Mouse (Mus musculus) small intestine, adult 2 months (tissue): Measurements from ENCODE around the gene Hnf1b. TPM values are rescaled to one million over a fixed set of nuclear protein-coding genes. Genes with fewer than 3 reads are reported as not detected.

ENCODE experiments used
- H3K27ac ChIP-seq: fragments of 200-500 bp; 2 replicates; pipeline ENCODE4 v1.5.1; 2012; ENCODE audit warnings: low read depth, low read length, control low read depth, inconsistent platforms; ENCODE audit not compliant: insufficient read depth
- H3K27me3 ChIP-seq: fragments of 200-500 bp; 2 replicates; pipeline ENCODE4 v1.6.1; 2012; ENCODE audit warnings: mild to moderate bottlenecking, moderate library complexity, low read length, inconsistent platforms; ENCODE audit not compliant: control insufficient read depth, insufficient read depth
- H3K36me3 ChIP-seq: fragments of 200-500 bp; 2 replicates; pipeline ENCODE4 v1.6.1; 2012; ENCODE audit warnings: mild to moderate bottlenecking, low read length, control low read depth, inconsistent platforms; ENCODE audit not compliant: control insufficient read depth, insufficient read depth
- H3K4me1 ChIP-seq: fragments of 200-500 bp; 2 replicates; pipeline ENCODE4 v1.6.1; 2012; ENCODE audit warnings: low read length, inconsistent platforms, mixed read lengths; ENCODE audit not compliant: control insufficient read depth, insufficient read depth, insufficient read length
- H3K4me3 ChIP-seq: fragments of 200-500 bp; 2 replicates; pipeline ENCODE4 v1.5.1; 2012; ENCODE audit warnings: low read depth, mild to moderate bottlenecking, control low read depth, inconsistent platforms, low read length, moderate library complexity
- CTCF ChIP-seq: fragments of 200-500 bp; IDR thresholded peaks from 2 replicates; pipeline ENCODE4 v1.5.1; 2012; ENCODE audit warnings: low read depth, mild to moderate bottlenecking, control low read depth, inconsistent platforms, low read length, moderate library complexity, mixed read lengths; ENCODE audit not compliant: insufficient replicate concordance, insufficient read length; ENCODE audit errors: extremely low read depth
- POLR2A ChIP-seq: fragments of 200-500 bp; IDR thresholded peaks from 2 replicates; pipeline ENCODE4 v1.6.1; 2012; ENCODE audit warnings: low read depth, mild to moderate bottlenecking, control low read depth, inconsistent platforms, low read length, moderate library complexity
- WGBS: fragments of 180-500 bp; shearing (Covaris S2); methylation state at CpG from one replicate; pipeline ENCODE4 v1.1.7; 2018; 5-methylcytosine and 5-hydroxymethylcytosine counted together
- polyA plus RNA-seq: library from polyadenylated mRNA; depleted of rRNA; stranded (reverse); fragments of >200 nt; gene quantifications from 2 replicates; pipeline ENCODE4 v1.2.3, GENCODE M21; 2012

The Hnf1b gene
- polyA plus RNA-seq, 1 experiment, result 23.3 TPM

DNA sequence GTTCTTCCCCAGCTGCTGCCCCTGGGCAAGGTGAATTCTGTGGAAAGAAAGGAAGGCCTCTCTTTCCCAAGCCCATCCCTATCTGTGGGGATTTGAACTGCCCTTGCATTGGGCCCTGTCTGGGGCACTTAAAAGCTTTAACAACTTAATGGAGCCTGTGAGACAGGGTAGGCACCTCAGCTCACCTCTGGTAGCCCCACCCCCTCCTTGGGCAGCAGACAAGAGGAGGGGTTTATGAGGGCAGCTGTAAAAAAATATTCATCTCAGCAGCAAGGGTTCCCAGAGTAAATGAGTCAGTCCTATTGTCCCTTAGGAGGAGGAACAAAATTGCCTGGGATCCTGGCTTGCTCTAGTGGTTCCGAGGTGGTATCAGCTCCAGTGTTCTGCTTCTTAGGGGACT, 19.3 kb downstream of the Hnf1b start:
- H3K27ac ChIP-seq, result no peak overlapping the region
- no peak for TF ChIP-seq CTCF
- no peak for TF ChIP-seq POLR2A
- 26% methylated on average over 1 of the region's 1 CpGs for WGBS

DNA sequence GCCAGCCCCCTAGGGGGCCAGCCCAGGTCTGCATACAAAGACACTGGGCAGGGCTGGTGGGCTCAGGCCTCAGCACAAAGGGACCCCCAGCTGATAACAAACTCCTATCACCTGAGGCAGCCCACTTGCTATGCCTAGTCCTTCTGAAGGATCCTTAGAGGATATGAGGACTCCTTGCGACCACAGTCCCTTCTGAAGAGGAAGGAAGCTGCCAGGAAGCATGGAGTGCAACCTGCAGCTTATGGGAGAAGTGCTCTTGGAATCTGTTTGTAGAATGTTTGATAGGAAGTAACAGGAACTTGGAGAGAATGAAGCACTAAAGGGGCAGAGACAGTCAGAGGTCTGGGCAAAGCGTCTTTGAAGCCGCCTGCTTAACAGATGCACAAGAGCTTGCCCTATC, 19.8 kb downstream of the Hnf1b start:
- TF ChIP-seq CTCF, result no peak
- no peak for TF ChIP-seq POLR2A
- Histone ChIP-seq H3K4me1 (peaks cover 25% of the 10 kb centered on the region), H3K27me3 (no peaks in the 10 kb centered on the region), H3K4me3 (no peak overlapping the region), H3K27ac (0 out of 2 replicates have a peak overlapping the region, but pooled peaks have one; percentile 13), H3K36me3 (peaks cover 7% of the 10 kb centered on the region; the same call in 1 of the 2 replicates)
- WGBS, result 48% methylated on average over 3 of the region's 3 CpGs

More for the DNA sequence above, 19.3 kb downstream of the Hnf1b start:
- H3K4me1 ChIP-seq, result peaks cover 25% of the 10 kb centered on the region
- peaks cover 7% of the 10 kb centered on the region; the same call in 1 of the 2 replicates for H3K36me3 ChIP-seq
- no peak overlapping the region for H3K4me3 ChIP-seq
- H3K27me3 ChIP-seq, result no peaks in the 10 kb centered on the region

DNA sequence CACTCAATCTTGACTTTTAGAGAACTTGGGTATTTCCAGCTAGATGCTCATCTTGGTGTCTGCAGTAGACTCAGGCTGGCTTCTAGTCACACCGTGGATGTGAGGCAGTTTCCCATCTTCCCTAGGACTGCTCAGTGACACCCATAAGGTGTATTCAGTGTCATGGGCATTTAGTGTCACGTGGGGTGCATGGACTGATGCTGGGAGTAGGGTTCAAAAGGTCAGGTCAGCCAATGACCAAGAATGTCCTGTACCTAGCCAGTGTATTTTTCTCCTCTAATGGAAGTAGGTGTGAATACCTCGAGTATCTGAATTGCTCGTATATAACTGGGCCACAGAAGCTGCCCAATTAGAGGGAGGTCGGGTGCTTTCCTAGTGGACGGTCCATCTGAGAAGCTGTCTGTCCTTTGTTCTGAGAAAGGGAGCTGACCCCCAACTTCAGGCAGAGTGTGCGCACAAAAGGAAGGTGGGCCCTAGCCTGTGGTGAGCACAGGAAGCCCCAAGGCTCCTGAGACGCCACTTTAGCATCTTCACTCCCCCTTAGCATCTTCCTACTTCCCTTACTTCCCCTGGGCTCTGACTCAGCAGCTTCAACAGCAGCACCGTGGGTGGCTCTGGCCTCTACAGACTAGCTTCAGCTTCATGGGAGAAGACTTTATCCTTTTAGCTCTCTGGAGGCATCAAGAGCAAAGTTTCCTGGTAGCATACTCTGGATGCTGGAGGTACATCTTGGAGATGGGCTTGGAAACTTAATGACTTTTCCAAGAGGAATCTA, 22.1 kb downstream of the Hnf1b start:
- H3K4me3 ChIP-seq, result no peak overlapping the region
- peaks cover 25% of the 10 kb centered on the region for H3K4me1 ChIP-seq
- peaks cover 7% of the 10 kb centered on the region; the same call in 1 of the 2 replicates for H3K36me3 ChIP-seq
- H3K27me3 ChIP-seq, result no peaks in the 10 kb centered on the region
- TF ChIP-seq CTCF (no peak), POLR2A (no peak)
- 61% methylated on average over 9 of the region's 9 CpGs for WGBS
- peak overlapping the region; percentile 63 for H3K27ac ChIP-seq

DNA sequence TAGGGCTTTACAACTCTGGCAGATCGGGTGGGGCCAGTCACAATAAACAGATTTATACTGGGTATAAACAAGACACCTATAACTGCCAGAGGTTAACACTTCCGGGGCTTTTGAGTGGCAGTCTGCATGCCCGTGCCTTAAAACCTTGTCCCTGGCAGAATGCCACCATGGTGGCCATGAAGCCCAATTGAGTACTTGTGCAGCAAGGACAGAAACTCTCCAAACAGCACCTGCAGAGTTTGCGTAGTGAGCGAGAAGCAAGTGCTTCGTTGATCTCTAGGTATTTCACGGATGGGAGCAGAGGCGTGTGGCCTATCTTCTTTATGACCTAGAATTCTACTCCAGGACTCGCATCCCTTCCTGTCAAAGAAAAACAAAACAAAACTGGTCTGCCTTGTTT, 23.6 kb downstream of the Hnf1b start:
- Histone ChIP-seq H3K4me3 (no peak overlapping the region), H3K27ac (peak overlapping the region; percentile 50), H3K36me3 (peaks cover 4% of the 10 kb centered on the region; the same call in 1 of the 2 replicates), H3K27me3 (no peaks in the 10 kb centered on the region), H3K4me1 (peaks cover 33% of the 10 kb centered on the region)
- TF ChIP-seq POLR2A (no peak), CTCF (no peak)
- 18% methylated on average over 9 of the region's 9 CpGs for WGBS

DNA sequence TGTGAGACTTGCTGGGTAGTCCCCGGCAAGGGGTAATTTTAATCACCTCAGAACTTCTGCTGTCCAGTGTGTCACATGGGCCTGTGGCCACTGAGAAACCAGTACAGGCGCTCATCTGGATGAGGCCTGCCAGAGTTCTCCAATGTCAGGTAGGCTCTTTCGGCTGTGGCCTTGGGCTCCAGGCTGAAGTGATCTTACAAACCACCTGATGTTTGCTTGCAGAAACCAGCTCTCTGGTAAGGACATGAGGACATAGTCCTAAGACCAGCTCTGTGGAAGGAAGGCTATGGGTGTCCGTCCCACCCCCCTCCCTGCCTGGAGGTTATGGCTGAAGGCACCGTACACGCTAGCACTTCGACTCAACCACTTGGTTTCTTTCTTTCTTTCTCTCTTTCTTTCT, 26.8 kb downstream of the Hnf1b start:
- H3K27me3 ChIP-seq, result no peaks in the 10 kb centered on the region
- WGBS, result 89% methylated on average over 7 of the region's 7 CpGs
- TF ChIP-seq POLR2A (no peak), CTCF (no peak)
- peaks cover 28% of the 10 kb centered on the region for H3K4me1 ChIP-seq
- H3K4me3 ChIP-seq, result no peak overlapping the region
- no peak overlapping the region for H3K27ac ChIP-seq
- peaks cover 4% of the 10 kb centered on the region; the same call in 1 of the 2 replicates for H3K36me3 ChIP-seq

DNA sequence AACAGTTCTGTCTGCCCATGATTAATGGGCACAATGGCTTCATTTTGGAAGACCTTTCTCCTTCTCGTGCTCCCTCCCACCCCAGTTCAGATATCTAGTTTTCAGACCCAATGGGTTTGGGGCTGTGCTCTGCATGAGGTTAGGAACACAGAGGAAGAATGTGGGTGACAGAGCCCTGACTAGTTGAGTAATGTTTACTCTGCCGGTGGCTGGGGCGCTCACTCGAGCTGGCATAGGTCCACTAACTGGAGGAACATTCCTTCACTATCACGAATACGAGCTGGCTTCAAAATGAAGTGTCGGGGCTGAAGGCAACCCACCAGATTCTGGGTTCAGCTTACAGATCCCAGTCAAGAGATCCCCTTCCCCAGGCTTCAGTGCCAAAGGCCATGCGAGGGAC, 27.9 kb downstream of the Hnf1b start:
- peaks cover 4% of the 10 kb centered on the region; the same call in 1 of the 2 replicates for H3K36me3 ChIP-seq
- H3K27ac ChIP-seq, result no peak overlapping the region
- TF ChIP-seq POLR2A (no peak), CTCF (no peak)
- peaks cover 18% of the 10 kb centered on the region; the same call in 1 of the 2 replicates for H3K4me1 ChIP-seq
- no peaks in the 10 kb centered on the region for H3K27me3 ChIP-seq
- no peak overlapping the region for H3K4me3 ChIP-seq
- 17% methylated on average over 8 of the region's 8 CpGs for WGBS

DNA sequence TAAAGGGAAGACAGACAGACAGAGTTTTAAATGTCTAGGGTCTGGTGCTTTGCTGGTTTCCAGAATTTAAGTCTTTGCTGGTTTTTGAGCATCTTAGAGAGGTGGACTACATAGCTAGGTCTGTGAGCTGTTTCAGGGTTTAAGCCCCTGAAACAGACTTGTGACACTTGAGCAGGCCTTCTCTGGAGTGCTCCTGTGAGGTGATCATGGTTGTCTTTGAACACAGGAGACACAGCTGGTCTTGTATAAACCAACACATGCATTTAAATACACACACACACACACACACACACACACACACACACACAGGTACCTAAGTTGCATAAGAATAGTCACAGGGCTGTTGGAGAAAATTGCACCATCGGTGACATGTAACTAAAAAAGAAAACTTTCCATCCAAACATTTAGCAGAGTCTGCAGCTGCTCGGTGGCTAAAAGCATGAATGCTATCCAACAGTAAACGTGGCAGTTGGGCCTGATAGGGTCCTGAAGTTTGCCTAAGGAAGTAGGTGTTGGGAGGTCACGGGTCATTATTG, 28.6 kb downstream of the Hnf1b start:
- TF ChIP-seq POLR2A, result no peak
- no peak for TF ChIP-seq CTCF
- WGBS, result 37% methylated on average over 4 of the region's 4 CpGs
- H3K27ac ChIP-seq, result no peak overlapping the region

More for the DNA sequence above, 28.6 kb downstream of the Hnf1b start:
- peaks cover 12% of the 10 kb centered on the region; the same call in 1 of the 2 replicates for H3K4me1 ChIP-seq
- no peaks in the 10 kb centered on the region for H3K27me3 ChIP-seq
- H3K36me3 ChIP-seq, result peaks cover 4% of the 10 kb centered on the region; the same call in 1 of the 2 replicates
- no peak overlapping the region for H3K4me3 ChIP-seq
